Mouse (Mus musculus) cortical plate, adult 2 months (tissue): Measurements from ENCODE around the gene Hnrnpa0.

Experiments
- CTCF ChIP-seq: fragments of 200-500 bp; IDR thresholded peaks from 2 replicates; pipeline ENCODE4 v1.5.1; 2011; ENCODE audit warnings: mild to moderate bottlenecking, control low read depth, low read length; ENCODE audit not compliant: insufficient read depth; ENCODE audit errors: extremely low read depth
- POLR2A ChIP-seq: fragments of 200-500 bp; IDR thresholded peaks from 2 replicates; pipeline ENCODE4 v1.6.1; 2011; ENCODE audit warnings: mild to moderate bottlenecking, low read length, control low read depth; ENCODE audit not compliant: insufficient read depth; ENCODE audit errors: extremely low read depth

DNA sequence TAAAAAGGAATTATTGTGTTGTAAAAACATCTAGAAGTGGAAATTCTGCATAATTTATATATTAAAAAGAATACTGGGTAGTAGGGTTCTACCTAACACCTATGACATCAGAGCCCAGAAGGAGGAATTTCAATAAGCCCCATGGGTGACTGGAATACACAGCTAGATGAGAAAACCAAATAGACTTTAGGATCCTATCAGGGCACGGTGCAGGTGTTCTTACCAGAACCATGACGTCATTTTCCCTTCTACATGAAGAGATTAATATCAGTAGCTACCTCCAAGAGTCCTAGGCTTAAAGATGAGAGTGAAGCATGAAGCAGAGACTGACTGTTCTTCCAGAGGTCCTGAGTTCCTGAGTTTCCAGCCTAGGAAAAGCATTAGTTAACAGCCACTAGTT is 11.6 kb downstream of the Hnrnpa0 start:
- TF ChIP-seq POLR2A (no peak), CTCF (no peak)
